Mouse (Mus musculus) bone marrow, adult 2 months (tissue): ENCODE measurements around the gene Phactr2.

Experiments used
- CTCF ChIP-seq: fragments of 200-500 bp; IDR thresholded peaks from 2 replicates; pipeline ENCODE4 v1.5.1; 2011; ENCODE audit warnings: low read length, control low read depth; ENCODE audit not compliant: control insufficient read depth, insufficient read depth
- POLR2A ChIP-seq: fragments of 200-500 bp; IDR thresholded peaks from 2 replicates; pipeline ENCODE4 v1.6.1; 2011; ENCODE audit warnings: low read depth, mild to moderate bottlenecking, control low read depth, low read length, borderline replicate concordance; ENCODE audit not compliant: control insufficient read depth

GRCm38 (mm10) chr10:13444257-13444656 lies 30.0 kb downstream of the Phactr2 start:
- TF ChIP-seq CTCF (no peak), POLR2A (no peak)
